Mouse (Mus musculus): ENCODE data around the gene Mlc1.

Mlc1 gene

DNA sequence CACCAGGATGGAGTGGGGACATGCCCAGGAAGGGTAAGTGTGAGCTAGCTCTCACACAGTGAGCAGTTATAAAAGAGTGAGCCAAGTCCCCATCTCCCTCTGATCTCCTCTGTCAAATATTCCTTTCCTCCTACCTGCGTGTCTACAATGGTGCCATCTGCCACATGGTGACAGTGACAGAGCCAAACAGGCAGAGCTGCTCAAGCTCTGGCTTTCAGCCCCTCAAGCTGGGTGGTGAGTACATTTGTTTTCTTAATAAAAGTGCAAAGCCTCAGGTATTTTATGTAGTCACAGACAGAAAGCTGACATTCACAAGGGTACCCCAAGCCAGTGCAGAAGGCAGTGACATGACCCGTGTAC, 41.5 kb downstream of the Mlc1 start:
- DNase-seq (ENCODE audit: low spot score in 2 of 2): no peak

DNA sequence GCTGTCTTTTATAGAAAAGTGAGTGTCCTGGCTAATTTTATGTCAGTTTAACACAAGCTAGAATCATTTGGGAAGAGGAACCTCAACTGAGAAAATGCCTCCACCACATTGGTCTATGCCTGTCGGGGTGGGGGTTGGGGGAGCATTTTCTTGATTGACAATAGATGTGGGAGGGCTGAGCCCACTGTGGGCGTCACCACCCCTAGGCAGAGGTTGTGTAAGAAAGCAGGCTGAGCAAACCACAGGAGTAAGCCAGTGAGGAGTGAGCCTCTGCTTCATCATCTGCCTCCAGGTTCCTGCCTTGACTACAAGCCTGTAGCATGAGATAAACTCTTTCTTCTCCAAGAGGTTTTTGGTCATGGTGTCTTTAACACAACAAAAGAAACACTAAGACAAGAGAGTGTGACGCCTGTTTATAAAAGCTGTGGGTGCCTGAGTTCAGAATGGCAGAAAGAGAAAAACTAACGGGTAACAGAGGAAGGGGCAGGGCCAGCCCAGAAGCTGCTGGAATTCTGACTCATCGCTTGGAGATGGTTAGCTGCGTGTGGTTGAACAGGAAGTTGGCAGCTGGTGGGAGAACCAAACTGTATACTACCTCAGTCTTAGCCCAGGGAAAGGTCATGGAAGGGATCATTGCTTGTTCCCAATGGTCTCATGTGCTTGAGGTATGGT, 42.1 kb downstream of the Mlc1 start:
- no peak for DNase-seq (ENCODE audit: low spot score in 2 of 2)

DNA sequence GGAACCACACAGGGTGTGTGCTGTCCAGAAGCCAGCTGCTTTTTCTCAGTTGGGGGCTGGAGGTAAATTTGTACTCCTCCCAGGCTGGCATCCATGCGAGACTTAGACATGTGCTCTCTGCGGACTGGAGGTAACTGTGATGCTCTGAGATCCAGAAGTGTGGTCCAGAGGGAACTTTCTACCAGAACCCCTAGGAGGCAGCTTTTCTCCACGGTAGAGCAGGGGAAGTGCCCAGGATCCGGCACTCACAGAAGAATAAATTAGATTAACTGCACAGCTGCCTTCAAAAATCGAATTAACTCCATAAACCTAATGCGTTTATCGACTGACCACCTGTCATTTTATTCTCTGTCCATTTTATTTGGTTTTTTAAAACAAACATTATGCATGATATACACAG, 44.7 kb downstream of the Mlc1 start:
- no peak for DNase-seq (ENCODE audit: low spot score in 2 of 2)

DNA sequence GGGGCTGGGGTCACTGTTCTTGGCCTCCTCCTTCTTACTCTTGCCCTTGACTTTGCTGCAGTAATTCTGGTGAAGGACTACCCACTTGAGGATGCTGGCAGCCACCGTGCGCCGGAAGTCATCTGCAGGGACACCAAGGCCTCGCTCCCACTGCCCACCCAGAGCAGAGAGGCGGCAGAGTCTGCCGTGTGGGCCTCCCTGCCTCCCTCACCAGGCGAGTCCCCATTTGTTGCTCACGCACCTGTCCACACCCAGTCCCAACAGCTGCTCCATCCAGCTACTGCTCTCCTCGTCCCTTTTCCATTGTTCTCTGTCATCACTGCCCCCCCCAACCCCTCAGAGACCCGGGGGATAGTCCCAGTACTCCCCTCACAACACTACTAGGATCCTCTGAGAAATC, 46.1 kb downstream of the Mlc1 start:
- DNase-seq (ENCODE audit: low spot score in 2 of 2): no peak

DNA sequence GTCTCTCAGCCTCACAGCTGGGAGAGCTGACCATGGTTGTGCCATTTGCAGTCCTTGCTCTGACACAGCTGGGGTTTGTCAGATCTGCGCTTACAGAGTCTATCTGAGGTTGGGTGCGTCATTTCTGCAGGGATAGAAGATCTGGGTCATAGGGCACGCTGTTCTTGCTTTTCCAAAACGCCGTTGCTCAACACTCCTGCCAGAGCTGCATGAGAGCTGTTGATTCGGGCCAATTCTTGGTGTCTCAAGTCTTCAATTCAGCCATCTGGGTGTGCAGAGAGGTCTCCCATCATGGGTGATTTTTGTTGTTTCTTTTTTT, 56.9 kb downstream of the Mlc1 start:
- DNase-seq (ENCODE audit: low spot score in 2 of 2): no peak

DNA sequence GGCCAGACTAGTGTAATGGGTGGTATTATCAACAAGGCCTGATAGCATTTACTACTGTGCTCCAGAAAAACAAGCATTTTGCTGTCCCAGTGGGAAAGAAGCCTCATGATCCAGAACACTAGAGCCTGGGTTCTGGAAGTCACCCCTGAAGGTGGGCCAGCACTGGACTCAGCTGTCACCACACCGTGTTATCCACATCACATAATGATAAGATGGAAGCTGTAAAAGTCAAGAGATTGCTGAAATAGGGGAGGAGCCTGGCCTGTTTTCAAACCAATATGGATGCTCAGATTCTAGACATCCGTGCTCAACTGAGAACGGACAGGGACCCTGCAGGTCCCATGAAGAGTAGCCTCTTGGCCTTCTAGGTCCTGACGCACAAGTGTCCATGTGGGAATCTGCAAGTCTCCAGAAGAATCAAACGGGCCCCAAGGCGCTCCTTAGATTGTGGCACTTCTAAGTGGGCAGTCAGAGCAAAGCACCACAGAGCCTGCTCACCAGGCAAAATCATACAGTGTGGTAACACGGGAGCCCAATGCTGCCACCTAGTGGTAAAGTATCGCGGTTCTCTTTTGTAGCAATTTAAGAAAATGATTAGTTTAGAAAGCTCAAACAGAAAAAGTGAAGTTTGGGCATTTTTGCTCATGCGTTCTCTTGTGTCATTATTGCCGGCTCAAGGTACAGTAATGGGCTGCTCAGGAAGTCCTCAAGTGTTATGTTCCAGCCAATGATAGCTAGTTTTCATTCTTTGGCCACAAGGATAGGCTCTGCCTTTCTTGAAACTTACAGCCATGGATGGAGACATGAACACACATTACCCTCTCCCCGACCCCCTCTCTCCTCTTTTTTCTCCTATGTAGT, 57.4 kb downstream of the Mlc1 start:
- DNase-seq (ENCODE audit: low spot score in 2 of 2): peak; percentile 32 to 39

DNA sequence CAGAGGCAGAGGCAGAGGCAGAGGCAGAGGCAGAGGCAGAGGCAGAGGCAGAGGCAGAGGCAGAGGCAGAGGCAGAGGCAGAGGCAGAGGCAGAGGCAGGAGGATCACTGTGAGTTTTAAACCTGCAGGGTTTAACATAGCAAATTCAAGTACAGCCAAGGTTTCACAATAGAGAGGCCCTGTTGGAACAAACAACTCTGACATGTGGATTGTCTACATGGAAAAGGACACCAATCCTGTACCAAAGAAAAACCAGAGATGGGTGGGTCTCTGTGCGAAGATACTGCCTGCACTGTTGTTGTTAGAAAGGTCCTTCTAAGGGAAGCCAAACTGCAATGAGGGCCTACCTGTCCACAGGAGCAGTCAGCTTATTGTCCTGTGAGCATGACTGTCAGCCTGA, 58.7 kb downstream of the Mlc1 start:
- DNase-seq (ENCODE audit: low spot score in 2 of 2): no peak

DNA sequence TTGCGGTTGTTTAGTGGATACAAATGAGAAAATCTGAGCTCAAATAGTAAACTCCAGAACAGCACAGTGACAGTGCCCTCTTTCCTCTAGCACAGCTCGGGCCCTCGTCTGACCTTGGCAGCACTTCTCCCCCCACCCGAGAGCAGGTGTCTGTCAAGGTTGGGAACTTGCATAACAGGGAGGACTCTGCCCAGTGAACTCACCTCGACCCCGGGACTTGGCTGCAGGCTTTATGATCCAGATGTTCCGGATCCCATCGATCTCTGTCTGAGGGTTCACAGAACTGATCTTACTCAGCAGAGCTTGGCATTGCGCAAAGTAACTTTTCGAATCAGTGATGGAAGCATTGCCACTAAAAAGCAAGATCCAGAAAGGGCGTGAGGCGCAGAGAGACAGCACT, 59.5 kb downstream of the Mlc1 start:
- no peak for DNase-seq (ENCODE audit: low spot score in 2 of 2)

DNA sequence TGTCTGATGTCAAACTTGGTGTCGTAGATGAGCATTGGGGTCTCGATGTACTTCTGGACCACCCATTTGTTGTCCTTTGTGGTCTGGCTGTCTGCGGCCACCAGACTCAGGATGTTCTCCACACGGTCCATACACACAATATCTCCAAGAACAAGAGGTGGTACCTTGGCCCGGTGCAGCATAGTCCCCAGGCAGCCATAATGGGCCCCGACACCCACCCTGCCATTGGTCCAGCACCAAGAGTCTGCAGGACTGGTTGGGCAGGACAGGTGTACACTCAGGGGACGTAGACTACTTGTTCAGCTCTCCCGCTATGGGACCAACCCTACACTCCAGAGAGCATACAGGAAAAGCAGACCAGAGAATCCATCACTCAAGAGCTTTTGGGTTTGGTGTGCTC, 61.7 kb downstream of the Mlc1 start:
- DNase-seq (ENCODE audit: low spot score in 2 of 2): no peak

DNA sequence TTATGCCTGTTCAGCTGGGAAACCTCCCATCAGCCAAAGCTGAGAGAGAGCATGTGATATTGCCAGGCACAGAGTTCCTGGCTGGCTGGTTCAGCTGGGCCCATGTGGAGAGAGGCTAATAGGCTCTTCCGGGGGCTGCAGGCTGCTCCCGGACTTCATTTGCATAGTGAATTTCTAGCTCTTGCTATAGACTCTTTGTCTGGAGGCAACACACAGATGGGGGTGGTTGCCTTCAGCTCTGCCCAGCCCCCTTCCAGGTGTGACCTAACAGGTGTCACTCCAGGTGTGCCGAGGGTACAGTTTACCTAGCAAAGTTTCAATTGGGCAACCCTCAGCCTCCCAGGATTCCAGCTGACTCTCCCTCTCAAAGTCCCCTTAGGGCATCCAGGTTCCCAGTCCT, 62.4 kb downstream of the Mlc1 start:
- DNase-seq (ENCODE audit: low spot score in 2 of 2): no peak

DNA sequence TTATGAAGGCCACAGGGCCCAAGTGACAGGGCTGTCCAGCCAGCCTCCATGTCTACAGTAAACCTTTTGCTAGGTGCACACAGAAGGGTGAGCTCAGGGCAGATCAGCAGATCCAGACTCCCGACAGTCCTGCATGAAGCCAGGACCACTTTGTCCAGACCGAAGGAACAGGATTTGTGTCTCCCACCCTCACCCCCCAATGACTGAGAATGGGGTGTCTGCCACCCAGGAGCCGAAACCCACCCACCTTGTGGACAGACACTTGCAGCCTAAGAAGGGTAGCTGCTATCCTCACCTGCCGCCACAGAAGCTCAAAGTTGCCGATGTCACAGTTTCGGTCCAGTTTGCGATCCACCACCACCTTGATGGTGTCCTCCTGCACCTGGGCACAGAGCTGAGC, 63.8 kb downstream of the Mlc1 start:
- DNase-seq (ENCODE audit: low spot score in 2 of 2): no peak

DNA sequence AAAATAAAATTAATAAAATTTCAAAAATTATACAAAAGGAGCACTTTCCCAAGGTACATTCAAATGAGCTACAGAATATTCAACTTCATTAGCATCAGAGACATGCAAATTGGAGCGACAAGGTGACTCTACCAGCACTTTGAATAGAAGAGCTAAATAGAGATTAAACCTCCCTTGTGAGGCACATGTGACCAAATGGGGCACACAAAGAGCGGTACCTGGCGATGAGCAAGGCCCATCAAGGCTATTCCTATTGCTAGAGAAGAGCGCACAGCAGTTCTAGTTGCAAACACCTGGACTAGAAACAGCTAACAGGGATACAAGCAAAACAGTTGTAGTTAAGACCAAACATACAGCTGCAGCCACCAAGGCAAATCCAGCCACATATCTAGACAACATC, 72.5 kb downstream of the Mlc1 start:
- no peak for DNase-seq (ENCODE audit: low spot score in 2 of 2)

All from spleen, postnatal 36 days (tissue).